Mouse (Mus musculus) liver, postnatal 0 days (tissue): ENCODE measurements around the gene Gabbr2. TPM values are rescaled to one million over a fixed set of nuclear protein-coding genes. Genes with fewer than 3 reads are reported as not detected.

Source experiments
- ATAC-seq: fragments of 200-750 bp; cut with Nextera tagmentation; 2 replicates; pipeline ENCODE4 v1.8.0; 2017; ENCODE audit warnings: mild to moderate bottlenecking, moderate library complexity
- DNase-seq: peaks from one replicate; pipeline ENCODE4 v3.0.0-alpha.2; 2016
- H3K27ac ChIP-seq: fragments of 300-500 bp; sonication (generic); 2 replicates; pipeline ENCODE4 v1.5.1; 2014; ENCODE audit warnings: antibody characterized with exemption, moderate library complexity, mild to moderate bottlenecking, low read depth
- H3K27me3 ChIP-seq: fragments of 300-500 bp; sonication (generic); 2 replicates; pipeline ENCODE4 v1.6.1; 2014; ENCODE audit warnings: low read length, control low read depth, mixed read lengths; ENCODE audit not compliant: insufficient read depth
- H3K36me3 ChIP-seq: fragments of 300-500 bp; sonication (generic); replicated peaks from 2 replicates; pipeline ENCODE4 v1.6.1; 2014; ENCODE audit warnings: mild to moderate bottlenecking, control low read depth, low read length, moderate library complexity, mixed read lengths; ENCODE audit not compliant: insufficient read depth
- H3K4me1 ChIP-seq: fragments of 300-500 bp; sonication (generic); 2 replicates; pipeline ENCODE4 v1.6.1; 2014; ENCODE audit warnings: antibody characterized with exemption, mild to moderate bottlenecking, control low read depth; ENCODE audit not compliant: insufficient read depth
- H3K4me2 ChIP-seq: fragments of 300-500 bp; sonication (generic); 2 replicates; pipeline ENCODE4 v1.6.1; 2014; ENCODE audit warnings: low read depth, mild to moderate bottlenecking, low read length, moderate library complexity, mixed read lengths
- H3K4me3 ChIP-seq: fragments of 300-500 bp; sonication (generic); 2 replicates; pipeline ENCODE4 v1.5.1; 2014; ENCODE audit warnings: low read depth, low read length
- H3K9ac ChIP-seq: fragments of 300-500 bp; sonication (generic); replicated peaks from 2 replicates; pipeline ENCODE4 v1.6.1; 2014; ENCODE audit warnings: mild to moderate bottlenecking, moderate library complexity
- H3K9me3 ChIP-seq: fragments of 300-500 bp; sonication (generic); 2 replicates; pipeline ENCODE4 v1.6.1; 2016; ENCODE audit warnings: mild to moderate bottlenecking, control low read depth, low read length, mixed read lengths
- CTCF ChIP-seq: sonication (generic); IDR thresholded peaks from 2 replicates; pipeline ENCODE4 v1.5.1; 2016; ENCODE audit warnings: antibody characterized with exemption, low read depth
- EP300 ChIP-seq: IDR thresholded peaks from 2 replicates; pipeline ENCODE4 v1.6.1; 2016; ENCODE audit warnings: antibody characterized with exemption, low read depth, mild to moderate bottlenecking
- WGBS: fragments of 180-500 bp; shearing (Covaris S2); extraction: QIAGEN DNeasy Blood & Tissue Kit; methylation state at CpG from one replicate; pipeline ENCODE4 v1.1.7; 2014; ENCODE audit not compliant: insufficient replicate concordance; 5-methylcytosine and 5-hydroxymethylcytosine counted together
- polyA plus RNA-seq: library from polyadenylated mRNA; unstranded; fragments of >200 nt; fragmentation: Nextera tagmentation; extraction: Ambion mirVana; gene quantifications from 2 replicates; pipeline ENCODE4 v1.2.1, GENCODE M21; 2015

Gene Gabbr2
- 0.11 and 0.20 TPM in 2 replicates for polyA plus RNA-seq

DNA sequence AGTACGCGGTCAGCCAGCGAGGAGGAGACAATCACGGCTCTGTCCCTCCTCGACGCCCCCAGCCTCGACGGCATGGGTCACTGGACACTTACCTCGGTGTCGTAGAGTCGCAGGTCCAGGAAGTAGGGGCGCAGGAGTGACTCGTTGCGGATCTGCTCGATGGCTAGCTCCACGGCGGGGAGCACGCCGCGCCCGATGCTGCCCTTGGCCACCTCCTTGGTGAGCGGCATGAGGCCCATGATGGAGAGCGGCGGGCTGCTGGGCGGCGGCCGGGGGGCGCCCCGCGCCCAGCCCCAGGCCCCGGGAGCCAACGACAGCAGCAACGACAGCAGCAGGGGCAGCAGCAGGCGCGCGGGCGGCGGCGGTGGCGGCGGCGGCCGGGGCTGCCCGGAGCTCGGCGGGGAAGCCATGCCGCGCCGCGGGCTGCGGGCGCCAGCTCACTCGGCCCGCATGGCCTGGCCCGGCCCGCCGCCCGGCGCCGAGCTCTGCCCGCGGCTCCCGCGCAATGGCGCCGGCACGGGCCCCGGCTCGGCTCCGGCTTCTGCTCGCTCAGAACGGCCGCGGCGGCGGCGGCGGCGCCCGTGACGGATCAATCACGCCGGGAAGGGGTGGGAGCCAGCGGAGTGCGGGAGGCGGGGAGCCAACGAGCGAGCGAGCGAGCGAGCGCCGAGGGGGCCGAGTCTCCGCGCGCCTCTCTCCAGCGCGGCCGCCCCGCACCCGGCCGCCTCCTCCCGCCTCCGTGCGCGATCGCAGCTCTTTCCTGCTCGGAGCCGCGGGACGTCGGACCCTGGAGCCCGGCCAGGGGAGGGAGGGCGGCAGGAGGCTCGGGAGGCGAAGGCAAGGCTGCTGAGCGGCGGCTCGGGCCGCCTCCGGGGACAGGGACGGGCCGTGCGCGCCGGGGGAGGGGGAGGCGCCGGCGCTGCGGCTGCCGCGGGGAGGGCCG lies at the start of gene Gabbr2:
Gabbr2 (minus strand) TSS at position 858 of the 943 bp plus-strand sequence.
- ATAC-seq (no peak), DNase-seq (no peak)
- WGBS, result 2% methylated on average over 68 of the region's 134 CpGs
- no peak within 1 kb of the TSS; the same call in 1 of the 2 replicates for H3K9ac ChIP-seq
- H3K4me3 ChIP-seq, result peak within 1 kb of the TSS; percentile 37
- TF ChIP-seq EP300 (no peak), CTCF (no peak)
- H3K4me2 ChIP-seq, result peak within 1 kb of the TSS; percentile 67
- H3K9me3 ChIP-seq, result no peaks in the 10 kb centered on the region
- peaks cover 46% of the 10 kb centered on the region for H3K27me3 ChIP-seq
- no peak within 1 kb of the TSS for H3K27ac ChIP-seq
- H3K36me3 ChIP-seq, result no peaks in the 10 kb centered on the region
- peaks cover 16% of the 10 kb centered on the region for H3K4me1 ChIP-seq

DNA sequence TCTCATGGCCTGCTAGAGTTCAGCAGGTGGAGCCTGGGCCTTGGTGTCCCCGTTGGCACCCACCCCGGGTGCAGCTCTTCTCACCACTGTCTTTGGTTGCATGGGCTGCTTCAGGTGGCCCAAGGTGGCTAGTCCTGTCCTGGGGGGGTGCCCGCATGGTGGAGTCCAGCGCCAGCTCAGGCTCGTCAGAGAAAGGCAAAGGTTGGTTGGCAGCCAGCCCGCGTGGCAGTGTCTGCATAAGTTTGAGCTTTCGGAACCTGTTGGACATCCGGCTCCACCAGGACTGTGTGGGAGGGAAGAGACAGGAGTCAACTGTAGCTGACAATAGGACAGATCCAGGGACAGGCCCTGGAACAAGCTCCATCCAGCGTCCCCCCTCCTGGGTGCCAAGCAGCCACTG lies 47.9 kb upstream of the Gabbr2 start:
- no peaks in the 10 kb centered on the region for H3K36me3 ChIP-seq
- no peaks in the 10 kb centered on the region for H3K27me3 ChIP-seq
- DNase-seq (no peak), ATAC-seq (no peak)
- 87% methylated on average over 10 of the region's 10 CpGs for WGBS
- no peak overlapping the region for H3K9ac ChIP-seq
- no peak overlapping the region for H3K4me3 ChIP-seq
- no peak overlapping the region for H3K4me2 ChIP-seq
- no peak for TF ChIP-seq CTCF
- no peak for TF ChIP-seq EP300
- H3K27ac ChIP-seq, result no peak overlapping the region
- no peaks in the 10 kb centered on the region for H3K4me1 ChIP-seq
- H3K9me3 ChIP-seq, result no peaks in the 10 kb centered on the region

DNA sequence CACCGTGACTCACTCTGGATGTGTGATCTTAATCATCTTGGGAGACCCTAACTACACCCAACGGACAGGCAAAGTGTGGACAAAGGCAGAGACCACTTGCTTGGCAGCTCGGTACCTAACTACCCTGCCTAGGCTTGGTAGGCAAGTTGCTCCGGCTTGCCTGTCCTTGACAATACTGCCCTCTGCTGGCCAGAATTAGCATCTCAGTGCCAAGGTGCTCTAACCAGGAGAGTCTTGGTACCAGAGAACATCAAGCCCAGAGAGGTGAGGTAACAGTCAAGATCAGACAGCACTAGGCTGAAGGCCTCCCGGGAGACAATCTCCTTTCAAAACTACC lies 45.6 kb upstream of the Gabbr2 start:
- H3K27me3 ChIP-seq, result no peaks in the 10 kb centered on the region
- TF ChIP-seq EP300 (no peak), CTCF (peak; percentile 98)
- no peaks in the 10 kb centered on the region for H3K9me3 ChIP-seq
- no peaks in the 10 kb centered on the region for H3K36me3 ChIP-seq
- ATAC-seq (peak; percentile 70; the same call in 1 of the 2 replicates), DNase-seq (peak; percentile 86)
- no peak overlapping the region for H3K9ac ChIP-seq
- WGBS, result 10% methylated on average over 5 of the region's 5 CpGs
- H3K4me3 ChIP-seq, result no peak overlapping the region
- H3K27ac ChIP-seq, result no peak overlapping the region
- H3K4me1 ChIP-seq, result no peaks in the 10 kb centered on the region
- H3K4me2 ChIP-seq, result no peak overlapping the region

DNA sequence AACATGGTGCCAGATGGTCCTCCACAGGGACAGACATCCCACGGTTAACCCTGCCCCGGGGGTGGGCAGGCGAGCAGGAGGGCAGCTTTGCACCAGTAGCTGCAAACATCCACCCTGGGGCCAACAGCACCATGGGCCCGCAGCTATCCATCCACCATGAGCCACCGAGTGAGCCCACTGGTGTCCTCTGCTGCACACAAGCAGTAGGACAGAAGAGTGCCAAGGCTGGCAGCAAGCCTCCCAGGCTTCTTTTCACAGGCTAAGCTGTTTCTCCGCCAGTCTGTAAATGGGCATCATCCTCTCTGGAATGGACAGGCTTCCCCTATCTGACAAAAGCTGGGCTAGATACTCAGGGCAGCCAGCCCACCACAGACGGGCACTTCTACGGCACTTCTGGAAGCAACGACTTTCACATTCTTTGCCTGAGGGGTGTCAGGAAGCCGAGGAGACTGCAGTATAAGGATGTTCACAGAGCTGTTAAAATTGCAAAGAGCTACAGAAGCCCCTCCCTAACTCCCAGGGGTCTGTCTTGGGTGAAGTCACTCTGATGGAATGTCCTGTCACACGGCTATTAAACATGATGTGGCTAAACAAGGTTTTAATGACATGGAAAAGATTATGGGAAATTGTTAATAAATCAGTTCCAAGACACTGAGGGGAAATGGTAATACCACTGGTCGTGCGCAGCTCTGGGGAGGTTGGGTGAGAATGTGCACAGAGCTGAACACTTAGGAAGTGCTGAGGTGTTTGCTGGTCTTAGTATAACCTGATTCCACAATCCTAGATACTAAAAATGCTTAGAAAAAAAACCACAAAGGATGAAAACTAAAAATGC lies 45.0 kb upstream of the Gabbr2 start:
- ATAC-seq (no peak), DNase-seq (no peak)
- Histone ChIP-seq H3K4me3 (no peak overlapping the region), H3K36me3 (no peaks in the 10 kb centered on the region), H3K9me3 (no peaks in the 10 kb centered on the region), H3K9ac (no peak overlapping the region), H3K4me2 (no peak overlapping the region), H3K4me1 (no peaks in the 10 kb centered on the region), H3K27ac (no peak overlapping the region), H3K27me3 (no peaks in the 10 kb centered on the region)
- WGBS, result 66% methylated on average over 13 of the region's 13 CpGs
- no peak for TF ChIP-seq EP300
- TF ChIP-seq CTCF, result no peak

DNA sequence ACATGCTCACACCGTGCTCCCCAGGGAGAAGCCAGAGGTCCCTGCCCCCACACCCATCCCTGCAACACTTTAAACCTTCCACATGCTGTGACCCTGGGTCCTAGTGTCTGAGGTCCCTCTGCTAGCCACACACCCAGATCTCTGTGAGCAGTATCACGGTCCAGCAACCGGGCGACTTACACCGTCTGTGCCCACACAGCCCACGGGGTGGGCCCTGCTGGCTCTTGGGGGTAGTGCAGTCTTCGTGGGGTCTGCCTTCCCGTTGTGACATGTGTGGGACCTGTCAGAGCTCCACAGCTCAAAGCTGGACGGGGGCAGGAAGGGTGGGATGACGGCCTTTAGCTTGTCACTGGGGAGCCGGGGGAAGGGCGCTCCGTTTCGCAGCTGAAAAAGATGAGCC lies 43.9 kb upstream of the Gabbr2 start:
- Histone ChIP-seq H3K9me3 (no peaks in the 10 kb centered on the region), H3K36me3 (no peaks in the 10 kb centered on the region), H3K9ac (no peak overlapping the region), H3K27ac (no peak overlapping the region), H3K4me3 (no peak overlapping the region), H3K4me2 (no peak overlapping the region), H3K4me1 (no peaks in the 10 kb centered on the region), H3K27me3 (no peaks in the 10 kb centered on the region)
- 73% methylated on average over 14 of the region's 14 CpGs for WGBS
- TF ChIP-seq EP300, result no peak
- 0 out of 2 replicates have a peak, but pooled peaks have one; percentile 10 for TF ChIP-seq CTCF
- DNase-seq (no peak), ATAC-seq (no peak)

DNA sequence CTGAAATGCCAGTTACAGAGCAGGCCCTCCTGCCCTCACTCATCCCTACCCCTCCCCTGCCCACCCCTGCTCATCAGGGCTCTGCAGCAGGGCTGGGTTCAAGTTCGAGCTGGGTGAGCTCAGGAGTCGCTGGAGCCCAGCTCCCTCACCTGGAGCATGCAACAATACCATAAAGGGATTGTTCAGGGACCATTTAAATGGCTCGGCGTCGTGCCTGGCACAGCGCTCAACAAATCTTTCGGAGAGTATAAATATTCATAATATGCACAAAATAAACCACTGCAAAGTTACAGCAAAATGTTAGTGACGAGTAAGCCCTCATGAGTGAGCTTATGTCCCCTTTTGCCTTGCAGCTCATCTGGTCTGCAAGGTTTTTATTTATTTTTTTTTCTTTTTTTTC lies 40.5 kb upstream of the Gabbr2 start:
- Histone ChIP-seq H3K27me3 (no peaks in the 10 kb centered on the region), H3K4me2 (no peak overlapping the region), H3K9ac (no peak overlapping the region), H3K27ac (no peak overlapping the region), H3K4me1 (no peaks in the 10 kb centered on the region), H3K4me3 (no peak overlapping the region), H3K36me3 (no peaks in the 10 kb centered on the region), H3K9me3 (no peaks in the 10 kb centered on the region)
- WGBS, result 72% methylated on average over 8 of the region's 8 CpGs
- TF ChIP-seq CTCF (no peak), EP300 (no peak)
- DNase-seq (no peak), ATAC-seq (no peak)
